Mouse (Mus musculus) hindbrain, embryonic 16.5 days (tissue): ENCODE results near the gene Kifc1. TPM values are rescaled to one million over a fixed set of nuclear protein-coding genes. Genes with fewer than 3 reads are reported as not detected.

Experiments
- ATAC-seq: fragments of 200-750 bp; cut with Nextera tagmentation; 2 replicates; pipeline ENCODE4 v1.8.0; 2017; ENCODE audit warnings: moderate TSS enrichment, moderate library complexity
- H3K27ac ChIP-seq: fragments of 300-500 bp; sonication (generic); 2 replicates; pipeline ENCODE4 v1.5.1; 2014; ENCODE audit warnings: low read depth, mild to moderate bottlenecking, control low read depth, low read length, moderate library complexity
- H3K27me3 ChIP-seq: fragments of 300-500 bp; sonication (generic); replicated peaks from 2 replicates; pipeline ENCODE4 v1.6.1; 2014; ENCODE audit warnings: low read length; ENCODE audit not compliant: control insufficient read depth, insufficient read depth
- H3K36me3 ChIP-seq: fragments of 300-500 bp; sonication (generic); 2 replicates; pipeline ENCODE4 v1.6.1; 2014; ENCODE audit warnings: mild to moderate bottlenecking, low read length, moderate library complexity, mixed read lengths; ENCODE audit not compliant: control insufficient read depth, insufficient read depth
- H3K4me1 ChIP-seq: fragments of 300-500 bp; sonication (generic); 2 replicates; pipeline ENCODE4 v1.6.1; 2014; ENCODE audit warnings: low read depth, low read length; ENCODE audit not compliant: control insufficient read depth, insufficient read depth
- H3K4me2 ChIP-seq: fragments of 300-500 bp; sonication (generic); 2 replicates; pipeline ENCODE4 v1.6.1; 2014; ENCODE audit warnings: mild to moderate bottlenecking, low read length, control low read depth, moderate library complexity
- H3K4me3 ChIP-seq: fragments of 300-500 bp; sonication (generic); 2 replicates; pipeline ENCODE4 v1.5.1; 2014; ENCODE audit warnings: mild to moderate bottlenecking, low read length, control low read depth, moderate library complexity
- H3K9ac ChIP-seq: fragments of 300-500 bp; sonication (generic); 2 replicates; pipeline ENCODE4 v1.6.1; 2014; ENCODE audit warnings: low read depth, mild to moderate bottlenecking, control low read depth, low read length, moderate library complexity
- H3K9me3 ChIP-seq: fragments of 300-500 bp; sonication (generic); 2 replicates; pipeline ENCODE4 v1.6.1; 2014; ENCODE audit warnings: mild to moderate bottlenecking, low read length, moderate library complexity; ENCODE audit not compliant: control insufficient read depth
- WGBS: fragments of 180-500 bp; shearing (Covaris S2); extraction: QIAGEN DNeasy Blood & Tissue Kit; methylation state at CpG from one replicate; pipeline ENCODE4 v1.1.7; 2014; 5-methylcytosine and 5-hydroxymethylcytosine counted together
- polyA plus RNA-seq: library from polyadenylated mRNA; unstranded; fragments of >200 nt; fragmentation: Nextera tagmentation; extraction: Ambion mirVana; gene quantifications from 2 replicates; pipeline ENCODE4 v1.2.1, GENCODE M21; 2015

Kifc1 gene
- 2.5 and 2.6 TPM in 2 replicates for polyA plus RNA-seq

DNA sequence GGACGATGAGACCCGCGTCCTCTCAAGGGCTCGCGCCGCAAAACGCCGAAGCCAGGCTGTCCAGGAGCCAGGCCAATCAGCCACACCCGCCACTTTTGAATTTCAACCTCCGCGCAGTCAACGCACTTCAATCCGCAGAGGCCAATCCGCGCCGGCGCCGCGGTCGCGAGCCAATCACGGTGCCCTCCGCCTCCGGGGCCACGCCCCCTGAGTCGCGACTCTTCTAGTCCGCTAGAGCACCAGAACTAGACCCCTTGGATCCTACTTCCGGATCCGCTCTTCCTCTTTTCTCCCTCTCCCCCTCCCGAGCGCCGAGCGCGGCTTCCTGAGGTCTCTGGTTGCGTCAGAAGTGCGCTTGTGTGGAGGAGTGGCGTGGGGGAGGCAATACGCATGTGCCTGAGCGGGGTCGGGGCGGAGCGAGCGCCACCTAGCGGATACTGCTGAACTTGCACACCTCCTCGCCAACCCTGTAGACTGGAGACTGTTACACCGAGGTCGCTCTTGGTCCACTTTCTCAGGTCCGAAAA, at the start of gene Kifc1:
Gene Kifc1 (minus strand): TSS at position 129 of the 527 bp plus-strand sequence.
- Histone ChIP-seq H3K9me3 (no peaks in the 10 kb centered on the region), H3K27me3 (no peaks in the 10 kb centered on the region), H3K4me3 (peak within 1 kb of the TSS; percentile 61), H3K4me2 (peak within 1 kb of the TSS; percentile 74), H3K9ac (peak within 1 kb of the TSS; percentile 59), H3K27ac (peak within 1 kb of the TSS; percentile 48; the same call in 1 of the 2 replicates), H3K36me3 (no peaks in the 10 kb centered on the region), H3K4me1 (peaks cover 4% of the 10 kb centered on the region; the same call in 1 of the 2 replicates)
- WGBS, result under 1% methylated on average over 45 of the region's 49 CpGs
- peak; percentile 100 for ATAC-seq

DNA sequence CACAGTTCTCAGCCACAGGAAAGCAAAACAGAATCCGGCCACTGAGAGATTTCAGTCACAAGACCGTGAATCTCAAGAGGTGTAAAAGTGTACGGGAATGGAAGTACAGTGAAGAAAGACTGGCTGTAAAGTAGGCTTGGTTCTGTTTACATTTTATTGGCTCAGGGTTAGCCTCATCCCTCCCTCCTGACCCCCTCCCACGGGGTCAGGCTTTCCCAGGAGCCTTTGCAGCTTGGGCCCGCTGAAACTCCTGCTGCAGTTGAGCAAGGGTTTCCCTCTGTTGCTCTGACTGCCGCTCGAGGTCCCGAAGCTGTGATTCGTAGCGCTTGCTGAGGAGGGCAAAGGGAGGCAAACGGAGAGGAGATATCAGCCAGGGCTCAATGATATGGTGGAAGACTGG, 48.3 kb upstream of the Kifc1 start:
- Histone ChIP-seq H3K4me1 (peaks cover 22% of the 10 kb centered on the region), H3K4me2 (no peak overlapping the region), H3K4me3 (no peak overlapping the region), H3K36me3 (peaks cover 19% of the 10 kb centered on the region), H3K27ac (no peak overlapping the region), H3K9me3 (no peaks in the 10 kb centered on the region), H3K27me3 (no peaks in the 10 kb centered on the region), H3K9ac (no peak overlapping the region)
- no peak for ATAC-seq
- WGBS, result 80% methylated on average over 11 of the region's 11 CpGs

DNA sequence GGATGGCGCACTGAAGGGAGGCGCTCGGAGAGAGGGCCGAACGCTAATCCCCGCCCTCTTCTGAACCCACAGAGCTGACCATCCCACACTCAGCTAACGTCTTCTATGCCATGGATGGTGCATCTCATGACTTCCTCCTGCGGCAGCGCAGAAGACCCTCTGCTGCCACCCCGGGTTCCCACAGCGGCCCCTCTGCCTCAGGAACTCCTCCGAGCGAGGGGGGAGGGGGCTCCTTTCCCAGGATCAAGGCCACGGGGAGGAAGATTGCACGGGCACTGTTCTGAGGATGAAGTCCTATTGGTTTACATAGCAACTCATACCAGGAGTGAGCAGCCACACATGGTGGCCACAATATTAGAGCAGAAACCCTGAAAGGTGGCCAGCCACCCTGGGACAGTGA, 46.5 kb upstream of the Kifc1 start:
- Histone ChIP-seq H3K27me3 (no peaks in the 10 kb centered on the region), H3K4me1 (peaks cover 22% of the 10 kb centered on the region), H3K9me3 (no peaks in the 10 kb centered on the region), H3K4me3 (no peak overlapping the region), H3K9ac (no peak overlapping the region), H3K36me3 (peaks cover 22% of the 10 kb centered on the region), H3K4me2 (no peak overlapping the region), H3K27ac (no peak overlapping the region)
- no peak for ATAC-seq
- 84% methylated on average over 15 of the region's 15 CpGs for whole genome bisulfite sequencing

DNA sequence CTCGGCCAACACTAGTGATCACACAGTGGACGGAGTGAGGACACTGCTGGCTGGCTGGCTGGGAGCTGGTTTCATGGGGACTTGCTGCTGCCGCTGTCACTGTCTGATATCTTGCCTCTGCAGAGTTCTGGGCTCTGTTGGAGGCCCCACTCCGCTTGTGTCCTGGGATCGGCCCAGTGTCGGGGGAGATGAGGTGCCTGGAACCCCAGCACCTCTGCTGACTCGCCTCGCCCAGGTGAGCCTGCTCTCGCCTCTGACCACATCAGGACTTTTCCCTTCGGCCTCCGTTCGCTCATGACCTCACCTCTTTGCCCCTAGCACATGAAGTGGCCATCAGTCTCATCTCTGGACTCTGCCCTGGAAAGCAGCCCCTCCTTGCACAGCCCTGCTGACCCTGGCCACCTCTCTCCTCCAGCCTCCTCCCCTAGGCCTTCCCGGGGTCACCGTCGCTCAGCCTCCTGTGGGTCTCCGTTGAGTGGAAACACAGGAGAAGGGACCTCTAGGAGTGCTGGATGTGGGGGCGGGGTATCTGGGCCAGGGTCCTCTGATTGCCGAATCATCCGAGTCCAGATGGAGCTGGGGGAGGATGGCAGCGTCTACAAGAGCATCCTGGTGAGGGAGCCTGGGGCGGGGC, 45.1 kb upstream of the Kifc1 start:
- Histone ChIP-seq H3K9me3 (no peaks in the 10 kb centered on the region), H3K36me3 (peaks cover 22% of the 10 kb centered on the region), H3K4me1 (peaks cover 17% of the 10 kb centered on the region), H3K9ac (no peak overlapping the region), H3K27ac (no peak overlapping the region), H3K4me3 (no peak overlapping the region), H3K4me2 (no peak overlapping the region), H3K27me3 (no peaks in the 10 kb centered on the region)
- WGBS, result 89% methylated on average over 21 of the region's 21 CpGs
- no peak for ATAC-seq

DNA sequence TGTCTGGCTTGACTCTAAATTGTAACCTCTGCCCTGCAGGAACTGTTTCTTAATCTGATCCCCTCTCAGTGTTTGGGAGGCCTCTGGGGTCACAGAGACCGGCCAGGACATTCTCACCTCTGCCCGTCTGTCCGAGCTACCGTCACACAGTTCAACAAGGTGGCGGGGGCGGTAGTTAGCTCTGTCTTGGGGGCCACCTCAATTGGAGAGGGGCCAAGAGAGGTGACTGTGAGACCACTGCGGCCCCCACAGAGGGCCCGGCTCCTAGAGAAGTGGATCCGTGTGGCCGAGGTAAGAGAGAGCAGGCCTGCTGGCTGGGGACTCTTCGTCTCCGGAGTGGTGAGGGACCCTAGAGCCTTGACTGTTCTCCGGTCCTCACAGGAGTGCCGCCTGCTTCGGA, 42.5 kb upstream of the Kifc1 start:
- no peak overlapping the region for H3K27ac ChIP-seq
- no peaks in the 10 kb centered on the region for H3K27me3 ChIP-seq
- H3K36me3 ChIP-seq, result peaks cover 18% of the 10 kb centered on the region
- H3K9me3 ChIP-seq, result no peaks in the 10 kb centered on the region
- H3K4me2 ChIP-seq, result no peak overlapping the region
- 95% methylated on average over 14 of the region's 15 CpGs for WGBS
- ATAC-seq, result no peak
- peaks cover 12% of the 10 kb centered on the region for H3K4me1 ChIP-seq
- no peak overlapping the region for H3K9ac ChIP-seq
- no peak overlapping the region for H3K4me3 ChIP-seq

DNA sequence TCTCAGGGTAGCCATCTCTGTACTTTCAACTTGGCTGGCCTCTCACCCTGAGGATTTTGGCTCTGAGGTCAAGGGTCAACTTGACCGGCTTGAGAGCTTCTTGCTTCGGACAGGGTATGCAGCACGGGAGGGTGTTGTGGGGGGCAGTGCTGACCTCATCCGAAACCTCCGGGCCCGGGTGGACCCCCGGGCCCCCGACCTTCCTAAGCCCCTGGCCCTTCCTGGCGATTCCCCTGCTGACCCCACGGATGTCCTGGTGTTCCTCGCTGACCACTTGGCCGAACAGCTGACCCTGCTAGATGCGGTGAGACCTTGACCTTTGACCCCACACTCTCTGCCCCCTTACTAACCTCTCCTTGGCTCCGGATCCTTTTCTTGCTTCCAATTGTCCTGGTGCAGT, 42.0 kb upstream of the Kifc1 start:
- no peaks in the 10 kb centered on the region for H3K9me3 ChIP-seq
- no peak overlapping the region for H3K4me2 ChIP-seq
- no peak overlapping the region for H3K9ac ChIP-seq
- H3K4me1 ChIP-seq, result peaks cover 12% of the 10 kb centered on the region
- H3K27ac ChIP-seq, result no peak overlapping the region
- peaks cover 17% of the 10 kb centered on the region for H3K36me3 ChIP-seq
- H3K4me3 ChIP-seq, result no peak overlapping the region
- no peak for ATAC-seq
- no peaks in the 10 kb centered on the region for H3K27me3 ChIP-seq
- WGBS, result 84% methylated on average over 14 of the region's 14 CpGs

DNA sequence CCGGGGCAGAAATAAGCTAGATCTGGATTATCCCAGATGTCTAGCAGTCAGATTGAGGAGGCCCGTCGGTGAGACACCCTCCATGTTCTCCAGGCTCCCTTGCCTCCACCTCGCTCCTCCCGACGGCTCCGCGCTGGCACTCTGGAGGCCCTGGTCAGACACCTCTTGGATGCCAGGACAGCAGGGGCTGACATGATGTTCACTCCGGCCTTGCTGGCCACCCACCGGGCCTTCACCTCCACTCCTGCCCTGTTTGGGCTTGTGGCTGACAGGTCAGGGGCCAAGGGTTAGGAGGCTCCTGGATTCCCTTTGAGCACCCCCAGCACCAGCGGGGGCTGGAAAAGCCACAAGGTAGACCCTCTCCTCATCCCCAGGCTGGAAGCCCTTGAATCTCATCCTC, 41.5 kb upstream of the Kifc1 start:
- Histone ChIP-seq H3K27ac (no peak overlapping the region), H3K27me3 (no peaks in the 10 kb centered on the region), H3K36me3 (peaks cover 14% of the 10 kb centered on the region), H3K4me1 (peaks cover 12% of the 10 kb centered on the region), H3K4me2 (no peak overlapping the region), H3K4me3 (no peak overlapping the region), H3K9me3 (no peaks in the 10 kb centered on the region), H3K9ac (no peak overlapping the region)
- 89% methylated on average over 11 of the region's 11 CpGs for WGBS
- no peak for ATAC-seq

DNA sequence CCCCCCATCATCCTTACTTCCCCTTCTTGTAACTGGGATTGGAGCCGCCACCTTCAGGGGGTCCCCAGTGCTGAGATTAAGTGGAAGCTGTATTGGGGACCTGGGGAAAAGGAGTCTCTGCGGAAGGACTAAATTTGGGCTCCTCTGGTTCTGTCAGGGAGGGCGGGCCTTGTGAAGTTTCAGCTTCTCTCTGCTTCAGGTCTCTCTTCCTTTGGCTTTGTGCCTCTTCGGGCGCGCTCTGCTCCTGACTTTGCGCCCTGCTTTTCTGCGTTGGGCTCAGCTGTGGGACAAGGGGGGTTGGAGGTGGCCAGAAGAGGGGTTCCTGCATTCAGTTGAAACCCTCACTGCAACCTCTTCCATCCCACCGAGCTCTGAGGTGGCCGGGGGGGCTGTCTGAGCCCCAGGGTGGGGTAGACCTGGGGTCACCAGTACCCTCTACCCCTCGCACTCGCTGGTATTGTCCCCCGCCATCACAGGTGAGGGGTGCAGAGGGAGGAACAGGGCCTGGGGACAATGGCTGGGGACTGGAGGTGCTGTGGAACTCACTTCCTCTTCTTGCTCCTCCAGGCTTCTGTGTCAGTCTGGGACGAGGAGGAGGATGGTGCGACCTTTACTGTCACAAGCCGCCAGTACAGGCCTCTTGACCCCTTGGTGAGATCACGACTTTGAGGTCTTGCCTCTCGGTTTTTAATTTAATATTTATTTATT, 40.9 kb upstream of the Kifc1 start:
- no peaks in the 10 kb centered on the region for H3K27me3 ChIP-seq
- H3K4me3 ChIP-seq, result peak overlapping the region; percentile 73
- H3K9ac ChIP-seq, result peak overlapping the region; percentile 86; the same call in 1 of the 2 replicates
- WGBS, result 45% methylated on average over 18 of the region's 18 CpGs
- H3K4me2 ChIP-seq, result peak overlapping the region; percentile 92
- H3K4me1 ChIP-seq, result peaks cover 12% of the 10 kb centered on the region
- ATAC-seq, result no peak
- H3K9me3 ChIP-seq, result no peaks in the 10 kb centered on the region
- H3K36me3 ChIP-seq, result peaks cover 12% of the 10 kb centered on the region
- H3K27ac ChIP-seq, result no peak overlapping the region
